Mouse (Mus musculus) hematopoietic stem cell, adult 5-6 weeks (primary cell): ENCODE data around the gene Ahnak. TPM values are rescaled to one million over a fixed set of nuclear protein-coding genes. Genes with fewer than 3 reads are reported as not detected.
"Not testable (repeated sequence)": the region's sequence is repeated elsewhere in the genome, so short reads cannot be mapped to it uniquely, and the experiment has no call there.

ENCODE experiments used
- ATAC-seq, 2 experiments: fragments of 125-278 bp in 1 of 2; replicated peaks in 1 of 2; 2 replicates each; pipeline ENCODE4 v1.8.0; 2016 to 2017; ENCODE audit warnings: inconsistent platforms in 2 of 2, mild to moderate bottlenecking in 2 of 2, moderate number of reproducible peaks in 2 of 2, low read depth in 1 of 2, moderate TSS enrichment in 1 of 2; ENCODE audit not compliant: low FRiP score in 2 of 2, poor library complexity in 2 of 2, severe bottlenecking in 2 of 2, insufficient read depth in 1 of 2, low TSS enrichment in 1 of 2
- total RNA-seq: library from RNA; stranded (forward); fragments of 172-1452, 232-1000 nt; gene quantifications from 2 replicates; pipeline ENCODE4 v1.2.3, GENCODE M21; 2017

Gene Ahnak
- total RNA-seq, 1 experiment from 2014 or later = 28.0 TPM

- ATAC-seq = no peak
Measured at GRCm38 (mm10) chr19:8966198-8966589, 22.9 kb upstream of the Ahnak start.

- peak; percentile 97 to 99 for ATAC-seq
Measured at GRCm38 (mm10) chr19:8966590-8967372, 22.3 kb upstream of the Ahnak start, which contains the start of gene Eef1g. Gene Eef1g, plus strand, starts transcription at chr19:8967041.

- no peak for ATAC-seq
Measured at GRCm38 (mm10) chr19:8967373-8967743, 21.7 kb upstream of the Ahnak start.

GRCm38 (mm10) chr19:8967893-8968292 lies 21.2 kb upstream of the Ahnak start:
- no peak for ATAC-seq

- ATAC-seq = not testable (repeated sequence)
Measured at GRCm38 (mm10) chr19:8972491-8972890, 16.6 kb upstream of the Ahnak start.

GRCm38 (mm10) chr19:8974638-8975037 lies 14.4 kb upstream of the Ahnak start:
- no peak for ATAC-seq

GRCm38 (mm10) chr19:8975491-8975890 lies 13.6 kb upstream of the Ahnak start:
- no peak for ATAC-seq

- peak; percentile 62 to 69; a peak in 3 of 4 replicates for ATAC-seq
Measured at GRCm38 (mm10) chr19:8976535-8976934, 12.5 kb upstream of the Ahnak start.

- ATAC-seq = peak; percentile 46 to 66
Measured at GRCm38 (mm10) chr19:8980771-8981170, 8.3 kb upstream of the Ahnak start.

GRCm38 (mm10) chr19:8981450-8982168 lies 7.5 kb upstream of the Ahnak start:
- ATAC-seq = no peak

- no peak for ATAC-seq
Measured at GRCm38 (mm10) chr19:8982303-8983149, 6.6 kb upstream of the Ahnak start.

- peak; percentile 26 to 52; a peak in 2 of 4 replicates for ATAC-seq
Measured at GRCm38 (mm10) chr19:8983150-8983650, 5.9 kb upstream of the Ahnak start.

GRCm38 (mm10) chr19:8984255-8984868 lies 4.7 kb upstream of the Ahnak start:
- peak; percentile 80 for ATAC-seq

- ATAC-seq = no peak
Measured at GRCm38 (mm10) chr19:8985891-8986290, 3.2 kb upstream of the Ahnak start.

GRCm38 (mm10) chr19:8987816-8988215 lies 1.3 kb upstream of the Ahnak start:
- no peak for ATAC-seq

GRCm38 (mm10) chr19:8988346-8989065 lies 578 bp upstream of the Ahnak start:
- no peak for ATAC-seq
